Mouse (Mus musculus) central nervous system, embryonic 11.5 days (tissue): ENCODE results near the gene Ppm1m. TPM values are rescaled to one million over a fixed set of nuclear protein-coding genes. Genes with fewer than 3 reads are reported as not detected.

Source experiments
- polyA plus RNA-seq: library from polyadenylated mRNA; depleted of rRNA; stranded (reverse); fragments of >200 nt; gene quantifications from 2 replicates; pipeline ENCODE4 v1.2.3, GENCODE M21; 2012; rRNA removed

The Ppm1m gene
- 57.3 and 73.9 TPM in 2 replicates for polyA plus RNA-seq

DNA sequence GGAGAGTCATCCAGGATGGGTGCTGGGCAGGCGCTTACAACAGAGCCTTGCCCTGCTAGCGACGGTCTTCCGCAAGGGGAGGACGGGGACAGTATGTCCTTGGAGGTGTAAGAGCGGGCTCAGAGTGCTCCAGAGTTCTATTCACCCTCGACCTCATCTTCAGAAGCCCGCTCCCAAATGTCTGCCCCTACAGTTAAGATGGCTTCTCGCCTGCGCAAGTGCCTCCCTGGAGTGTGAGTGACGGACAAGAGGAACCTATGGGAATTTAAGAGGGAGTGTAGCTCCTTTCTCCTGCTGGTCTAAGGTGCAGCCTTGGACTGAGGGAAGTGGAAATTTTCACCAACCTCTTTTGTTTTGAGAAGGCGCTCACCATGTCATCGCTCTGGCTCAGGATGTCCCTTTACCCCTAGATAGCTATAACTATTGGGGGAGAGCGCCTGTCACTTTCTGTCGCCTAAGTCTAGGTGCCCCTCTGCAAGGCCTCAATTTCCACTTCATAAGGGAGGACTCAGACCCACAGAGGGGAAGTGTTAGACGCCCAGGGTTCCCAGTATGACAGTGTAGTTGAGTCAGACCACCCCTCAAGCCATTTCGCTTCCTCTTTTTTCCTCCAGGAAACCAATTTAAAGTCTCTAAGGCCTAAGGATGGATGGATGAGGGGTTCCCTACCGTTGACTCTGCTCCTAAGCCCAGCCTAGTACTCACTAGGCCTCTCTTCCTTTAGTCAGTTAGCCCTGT, at the start of gene Ppm1m:
TSS of gene Ppm1m (minus strand) at position 212 of the 738 bp plus-strand sequence.

GRCm38 (mm10) chr9:106222261-106222851, 22.8 kb upstream of the Ppm1m start, which contains the start of gene Tlr9:
Gene Tlr9 (plus strand): TSS chr9:106222598.

DNA sequence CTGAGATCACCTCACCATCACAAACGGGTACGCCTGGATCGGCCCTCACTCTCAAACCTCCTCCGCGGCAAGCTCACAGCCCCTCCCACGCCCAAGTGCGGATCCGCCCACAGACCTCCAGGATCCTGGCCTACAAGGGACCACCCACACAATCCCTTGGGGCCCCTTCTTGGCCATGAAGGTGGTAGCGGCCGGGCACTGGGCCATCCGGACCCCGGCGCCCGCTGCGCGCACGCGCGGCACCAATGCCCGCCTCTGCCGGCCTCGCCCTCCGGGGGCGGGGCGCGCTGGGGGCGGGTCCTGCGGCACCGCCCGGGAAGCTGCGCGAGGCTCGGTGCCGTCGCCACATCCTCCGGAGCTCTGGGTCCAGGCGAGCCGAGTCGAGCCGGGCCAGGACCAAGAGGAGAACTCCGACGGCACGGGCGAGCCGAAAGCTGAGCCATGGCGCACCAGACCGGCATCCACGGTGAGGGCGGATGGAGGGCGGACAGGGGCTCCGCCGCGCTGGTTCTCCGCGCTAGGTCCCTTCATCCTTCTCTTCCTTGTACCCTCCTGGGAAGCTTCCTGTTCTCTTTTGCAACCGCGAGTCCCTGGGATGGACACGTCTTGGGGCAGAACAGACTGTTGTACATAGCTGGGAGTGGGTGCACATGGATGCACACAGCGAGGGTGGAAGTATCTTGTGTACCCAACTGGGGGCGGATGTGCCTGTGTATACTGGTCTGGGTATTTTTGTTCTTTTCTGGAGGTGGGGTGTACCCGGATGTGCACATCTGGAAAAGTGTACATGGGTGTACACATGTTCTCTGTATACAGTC, 3.5 kb upstream of the Ppm1m start, which contains the start of gene Twf2:
TSS of gene Twf2 (plus strand) at position 290 of the 818 bp plus-strand sequence.

GRCm38 (mm10) chr9:106170556-106171345, 28.8 kb downstream of the Ppm1m start, which contains the start of gene Wdr82:
Gene Wdr82 (plus strand): TSS chr9:106170928.

DNA sequence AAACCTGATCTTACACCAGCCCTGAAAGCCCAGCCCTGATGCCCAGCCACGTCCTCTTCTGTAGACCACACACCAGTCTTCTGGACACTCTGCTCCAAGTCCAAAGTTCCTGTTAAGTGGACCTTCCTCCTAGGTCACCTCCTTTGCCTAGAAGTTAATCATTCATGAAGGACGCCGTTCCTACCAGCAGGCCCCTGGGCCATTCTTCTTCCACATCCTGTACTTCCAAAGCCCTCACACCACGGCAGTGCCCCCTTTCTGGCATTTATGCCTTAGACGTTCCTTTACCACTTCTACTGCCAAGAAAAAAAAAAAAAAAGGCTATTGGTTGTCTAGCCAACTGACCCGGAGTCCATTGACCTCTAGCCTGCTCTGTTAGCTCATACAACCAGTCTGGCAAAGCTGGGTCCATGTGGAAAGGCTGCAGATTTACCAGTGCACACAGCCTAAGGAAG, 41.5 kb downstream of the Ppm1m start, which contains the start of gene Glyctk:
TSS of gene Glyctk (minus strand) at position 102 of the 455 bp plus-strand sequence.

Other genes with a start within 250 kb of the Ppm1m start
- 0.02 and 0.47 TPM in 2 replicates for gene Col6a5, start 239.1 kb downstream of the Ppm1m start, polyA plus RNA-seq
- 0.40 and 1.1 TPM in 2 replicates for gene Col6a4, start 103.0 kb downstream of the Ppm1m start, polyA plus RNA-seq
- 1.5 and 1.7 TPM in 2 replicates for gene Glyctk, start 41.6 kb downstream of the Ppm1m start, polyA plus RNA-seq
- 111 and 140 TPM in 2 replicates for gene Wdr82, start 28.8 kb downstream of the Ppm1m start, polyA plus RNA-seq
- gene Twf2, start 3.4 kb upstream of the Ppm1m start, polyA plus RNA-seq = 34.1 and 51.3 TPM in 2 replicates
- 0.10 and 0.17 TPM in 2 replicates for gene Tlr9, start 22.9 kb upstream of the Ppm1m start, polyA plus RNA-seq
- gene Alas1, start 48.9 kb upstream of the Ppm1m start, polyA plus RNA-seq = 63.8 and 68.5 TPM in 2 replicates
- 22.6 and 28.3 TPM in 2 replicates for gene Poc1a, start 81.3 kb upstream of the Ppm1m start, polyA plus RNA-seq
- gene Dusp7, start 168.9 kb upstream of the Ppm1m start, polyA plus RNA-seq = 29.1 and 69.8 TPM in 2 replicates
- gene Rpl29, start 229.7 kb upstream of the Ppm1m start, polyA plus RNA-seq = 1,012 and 1,237 TPM in 2 replicates
- gene Acy1, start 238.6 kb upstream of the Ppm1m start, polyA plus RNA-seq = 25.4 and 29.4 TPM in 2 replicates
- 4.7 and 12.0 TPM in 2 replicates for gene Abhd14b, start 247.7 kb upstream of the Ppm1m start, polyA plus RNA-seq
- gene Abhd14a, start 247.9 kb upstream of the Ppm1m start, polyA plus RNA-seq = 34.1 and 40.0 TPM in 2 replicates